Mouse (Mus musculus): Measurements from ENCODE around the gene Col26a1.

Col26a1 gene

DNA sequence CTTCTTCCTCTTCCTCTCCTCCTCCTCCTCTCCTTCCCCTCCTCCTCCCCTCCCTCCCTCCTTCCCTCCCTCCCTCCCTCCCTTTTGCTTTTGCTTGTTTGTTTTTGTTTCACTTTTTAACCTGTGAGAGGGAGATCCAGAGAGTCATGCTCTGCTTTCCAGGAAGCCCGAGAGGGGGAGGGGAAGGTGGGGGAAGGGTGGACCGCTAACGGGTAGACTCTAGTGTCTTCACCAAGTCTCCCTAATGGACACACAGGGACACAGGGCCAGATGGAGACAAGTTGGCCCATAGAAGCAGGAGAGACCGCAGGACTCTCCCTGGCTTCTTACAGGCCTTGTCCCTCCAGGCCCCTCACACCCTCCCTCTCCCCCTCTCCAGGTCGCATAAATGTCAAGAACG, 188.0 kb downstream of the Col26a1 start:
- CTCF ChIA-PET, result no interaction called here

DNA sequence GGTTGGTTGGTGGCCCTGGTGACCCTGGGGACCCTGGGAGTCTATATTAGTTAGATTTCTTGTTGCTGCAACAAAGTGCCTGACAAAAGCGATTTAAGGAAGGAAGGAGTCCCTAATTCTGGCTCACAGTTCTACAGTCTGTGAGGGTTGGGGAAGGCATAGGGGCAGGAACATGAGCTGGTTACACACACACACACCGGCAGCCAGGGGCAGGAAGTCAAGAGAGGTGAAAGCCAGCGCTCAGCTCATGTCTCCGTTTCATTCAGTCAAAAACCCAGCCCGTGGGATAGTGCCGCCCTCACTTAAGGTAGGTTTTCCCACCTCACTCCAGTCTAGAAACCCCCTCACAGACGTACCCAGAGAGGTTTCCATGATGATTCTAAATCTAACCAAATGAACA, 189.6 kb downstream of the Col26a1 start:
- CTCF ChIA-PET, result no interaction called here

DNA sequence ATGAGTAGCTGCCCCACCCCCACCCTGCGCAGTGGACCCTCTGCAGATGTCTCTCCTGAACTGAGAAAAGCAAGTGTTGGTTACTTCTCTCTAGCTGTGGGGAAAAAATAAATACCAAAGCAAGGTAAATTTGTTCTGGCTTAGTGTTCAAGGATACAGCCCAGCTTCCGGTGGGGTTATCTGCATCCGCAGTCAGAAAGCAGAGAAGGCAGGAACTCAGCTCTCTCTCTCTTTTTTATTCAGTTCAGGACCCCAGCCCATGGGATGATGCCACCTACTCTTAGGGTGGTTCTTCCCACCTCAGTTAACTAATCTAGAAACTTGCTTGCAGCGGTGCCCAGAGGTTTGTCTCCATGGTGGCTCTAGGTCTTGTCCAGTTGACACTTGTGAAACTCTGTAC, 190.2 kb downstream of the Col26a1 start, which contains the start of gene Myl10:
Gene Myl10, plus strand, starts transcription at position 363 of the 400 bp plus-strand sequence.
- CTCF ChIA-PET, result interaction anchor here (0.5 to 0.7 kb wide), 2 partner anchors 64 to 311 kb away, joined by 4 to 5 read pairs; no protein-coding TSS in a partner anchor
